Mouse (Mus musculus): ENCODE results near the gene Ppp1r18.
A peak's percentile ranks its signal among the peaks of the same experiment; 100 is the strongest.

Gene Ppp1r18

DNA sequence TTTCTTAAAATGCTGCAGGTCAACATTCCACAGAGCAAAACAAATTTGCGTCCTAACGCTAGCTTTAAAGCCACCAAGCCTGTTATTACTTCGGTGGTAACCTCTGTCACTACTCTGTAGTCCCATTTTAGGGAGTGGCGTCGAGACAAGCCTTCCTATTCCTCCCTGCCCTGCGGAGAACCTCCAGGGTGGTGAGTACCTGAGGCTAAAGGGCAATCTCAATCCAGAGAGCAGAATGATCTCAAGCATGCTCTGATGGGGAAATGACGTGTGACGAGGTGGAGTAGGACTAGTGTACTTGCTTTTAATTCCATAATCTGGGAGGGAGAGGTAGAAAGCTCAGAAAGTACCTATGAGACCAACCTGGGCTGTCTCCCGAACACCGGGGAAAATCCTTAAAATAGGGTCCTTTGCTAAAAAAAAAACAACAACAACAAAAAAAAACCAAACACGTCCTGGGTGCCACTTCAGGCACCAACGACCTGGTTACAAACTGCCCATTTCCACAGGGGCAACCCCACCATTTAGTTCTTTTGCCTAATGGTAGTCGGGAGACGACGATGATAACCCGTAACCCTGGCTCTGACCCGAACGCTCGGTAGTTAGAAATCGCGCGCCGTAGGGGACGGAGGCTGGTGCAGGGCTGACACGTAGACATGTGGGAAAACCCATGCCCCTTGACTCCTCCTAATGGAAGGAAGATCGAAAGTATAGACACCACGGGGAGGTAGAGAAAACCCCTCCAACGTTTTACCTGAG, 50.3 kb downstream of the Ppp1r18 start:
- peak in 1 of 2 experiments; percentile 40 for DNase-seq

GRCm38 (mm10) chr17:35916297-35917142, 51.1 kb downstream of the Ppp1r18 start, which contains the start of the genes Mrps18b and Ppp1r10:
Gene Mrps18b (minus strand): TSS chr17:35916389.
Gene Ppp1r10 (plus strand): TSS chr17:35916434.
- DNase-seq: peak; percentile 99

- peak; percentile 62 to 71 for DNase-seq
These were observed 51.7 kb downstream of the Ppp1r18 start for GRCm38 (mm10) chr17:35917143-35917462.

GRCm38 (mm10) chr17:35917463-35918251, 52.3 kb downstream of the Ppp1r18 start:
- peak; percentile 87 to 88 for DNase-seq

GRCm38 (mm10) chr17:35918276-35919059, 53.1 kb downstream of the Ppp1r18 start:
- DNase-seq: peak; percentile 72 to 82

DNA sequence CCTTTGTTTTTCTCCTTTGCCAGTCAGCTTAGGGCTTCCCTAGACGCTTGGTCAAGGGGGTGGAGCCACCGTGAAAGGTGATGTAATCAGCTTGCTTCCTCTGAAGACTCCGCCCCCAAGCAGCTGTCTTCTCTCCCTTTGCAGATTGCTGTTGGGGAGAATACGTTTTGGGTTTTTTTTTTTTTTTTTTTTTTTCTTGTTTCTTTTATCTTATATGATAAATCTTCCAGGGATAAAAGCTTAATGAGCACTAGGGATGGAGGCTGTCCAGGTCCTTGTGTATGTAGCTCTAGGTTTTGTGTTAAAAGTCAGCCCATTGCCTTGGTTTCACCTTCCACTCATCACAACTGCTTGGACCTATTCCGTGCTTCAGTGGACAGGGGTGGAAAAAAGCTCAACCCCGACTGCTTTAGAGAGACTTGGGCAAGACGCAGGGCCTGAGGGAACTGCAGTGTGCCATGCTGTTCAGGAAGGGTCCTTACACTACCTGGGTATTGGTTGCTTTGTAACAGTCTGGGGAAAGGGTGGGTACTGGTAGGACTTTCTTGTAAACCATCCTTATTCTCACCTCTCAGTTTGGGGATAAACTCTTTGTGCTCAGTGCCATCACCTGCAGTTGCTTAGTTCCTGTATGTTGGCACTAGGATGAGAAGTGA, 53.8 kb downstream of the Ppp1r18 start:
- peak; percentile 98 to 99 for DNase-seq

DNA sequence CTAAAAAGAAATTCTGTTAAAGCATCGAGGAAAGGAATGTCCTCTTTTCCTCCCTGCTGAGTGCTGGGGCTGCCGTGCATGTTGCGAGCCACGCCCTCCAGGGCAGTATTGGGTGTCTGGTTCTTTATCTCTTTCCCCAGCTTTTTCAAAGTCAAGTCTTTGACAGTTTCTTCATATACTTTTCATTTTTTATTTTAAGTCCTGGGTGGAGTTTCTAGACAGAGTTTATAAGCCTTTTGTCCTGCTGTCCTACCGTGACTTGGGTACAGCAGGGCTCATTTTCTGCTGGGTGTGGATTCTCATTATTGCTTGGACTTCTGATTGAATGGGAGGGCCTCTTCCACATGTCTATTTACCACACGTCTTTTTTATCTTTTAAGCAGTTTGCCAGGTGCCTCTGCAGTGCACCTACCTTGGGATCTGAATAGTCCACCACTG, 54.5 kb downstream of the Ppp1r18 start:
- DNase-seq: peak; percentile 52 to 63

GRCm38 (mm10) chr17:35920384-35920783, 55.0 kb downstream of the Ppp1r18 start:
- DNase-seq: peak in 1 of 2 experiments; percentile 29

DNA sequence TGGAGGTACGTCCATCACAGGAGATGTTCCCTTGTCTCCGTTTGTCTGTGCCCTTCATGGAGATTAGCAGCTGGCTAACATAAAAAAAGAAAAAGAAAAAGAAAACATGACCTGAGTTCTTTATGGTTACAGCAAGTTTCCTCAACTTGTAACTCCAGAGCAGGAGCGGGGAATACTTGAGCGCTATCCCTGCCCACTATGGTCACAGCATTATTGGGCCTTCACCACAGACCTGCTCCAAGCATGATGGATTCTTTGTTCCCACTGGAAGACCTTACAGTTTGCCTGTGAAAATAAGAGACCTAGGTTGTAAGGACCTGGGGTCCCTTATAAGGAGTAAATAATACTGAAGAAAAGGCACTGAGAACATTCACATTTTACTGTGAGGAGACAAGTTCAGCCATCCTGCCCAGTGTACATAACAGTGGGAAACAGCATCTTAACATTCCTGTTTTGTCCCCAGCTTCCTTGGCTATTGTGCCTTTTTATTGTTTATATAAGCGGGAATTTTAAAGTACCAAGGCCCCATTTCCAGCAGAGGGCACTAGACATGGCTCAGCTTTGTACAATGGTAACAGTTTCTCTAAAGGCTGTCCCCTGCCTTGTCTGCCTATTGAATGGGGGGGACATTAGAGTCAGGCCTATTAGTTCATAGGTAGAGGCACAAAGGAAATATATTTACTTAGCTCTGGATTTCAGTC, 55.6 kb downstream of the Ppp1r18 start:
- DNase-seq: peak; percentile 67 to 70

DNA sequence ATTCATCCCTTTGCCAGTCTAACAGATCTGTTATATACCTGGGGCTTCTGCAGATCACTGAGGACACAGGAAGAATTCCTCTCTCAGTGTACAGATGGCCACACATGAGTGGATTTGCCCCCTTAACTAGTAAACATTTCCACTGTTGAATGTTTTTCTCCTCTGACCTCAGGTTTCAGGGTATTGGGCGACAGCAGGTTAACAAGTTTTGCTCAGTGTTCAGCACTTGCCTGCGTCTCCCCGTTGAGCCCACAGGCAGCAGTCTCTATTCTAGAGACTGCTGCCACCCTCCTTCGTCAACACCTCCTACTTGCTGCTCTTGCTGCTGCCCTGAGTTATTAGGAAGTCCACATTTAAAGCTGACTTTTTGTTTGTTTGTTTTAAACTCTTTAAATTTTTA, 56.3 kb downstream of the Ppp1r18 start:
- DNase-seq: no peak

- no peak for DNase-seq
These were observed 57.2 kb downstream of the Ppp1r18 start for GRCm38 (mm10) chr17:35922566-35922965.

GRCm38 (mm10) chr17:35923281-35923680, 57.9 kb downstream of the Ppp1r18 start:
- peak in 1 of 2 experiments; percentile 35 for DNase-seq
